Mouse (Mus musculus): ENCODE results near the gene Rsl24d1. TPM values are rescaled to one million over a fixed set of nuclear protein-coding genes. Genes with fewer than 3 reads are reported as not detected.
"Not testable (repeated sequence)": the region's sequence is repeated elsewhere in the genome, so short reads cannot be mapped to it uniquely, and the experiment has no call there.

Gene Rsl24d1
- polyA plus RNA-seq, 1 experiment from 2014 or later, result 121 TPM

GRCm38 (mm10) chr9:73079349-73079748 is 33.9 kb upstream of the Rsl24d1 start:
- not testable (repeated sequence) for H3K9me3 ChIP-seq (ENCODE audit: control insufficient read depth, low read length); DNase-seq; H3K4me3 ChIP-seq (replicated peaks; ENCODE audit: low read depth, low read length); ATAC-seq (ENCODE audit: low FRiP score, low TSS enrichment); H3K27ac ChIP-seq (replicated peaks; ENCODE audit: low read depth, low read length); H3K4me2 ChIP-seq (ENCODE audit: low read length); H3K4me1 ChIP-seq (ENCODE audit: control insufficient read depth, insufficient read depth, low read length); H3K9ac ChIP-seq (replicated peaks; ENCODE audit: low read length); H3K36me3 ChIP-seq (ENCODE audit: control insufficient read depth, insufficient read depth, low read length); H3K27me3 ChIP-seq (ENCODE audit: control insufficient read depth, insufficient read depth, low read length)
- WGBS, result 82% methylated on average over 10 of the region's 12 CpGs

- 38% methylated on average over 7 of the region's 7 CpGs for WGBS
- ATAC-seq (ENCODE audit: low FRiP score, low TSS enrichment) (no peak), DNase-seq (no peak)
- H3K27ac ChIP-seq (replicated peaks; ENCODE audit: low read depth, low read length), result no peak overlapping the region
- H3K4me2 ChIP-seq (ENCODE audit: low read length), result no peak overlapping the region
- no peak overlapping the region for H3K9ac ChIP-seq (replicated peaks; ENCODE audit: low read length)
- no peak overlapping the region for H3K4me3 ChIP-seq (replicated peaks; ENCODE audit: low read depth, low read length)
- H3K27me3 ChIP-seq (ENCODE audit: control insufficient read depth, insufficient read depth, low read length), result no peaks in the 10 kb centered on the region
- H3K36me3 ChIP-seq (ENCODE audit: control insufficient read depth, insufficient read depth, low read length), result no peaks in the 10 kb centered on the region
- H3K4me1 ChIP-seq (ENCODE audit: control insufficient read depth, insufficient read depth, low read length), result no peaks in the 10 kb centered on the region
- no peaks in the 10 kb centered on the region for H3K9me3 ChIP-seq (ENCODE audit: control insufficient read depth, low read length)
Observed at GRCm38 (mm10) chr9:73079801-73080325, 33.4 kb upstream of the Rsl24d1 start.

- no peaks in the 10 kb centered on the region for H3K9me3 ChIP-seq (ENCODE audit: control insufficient read depth, low read length)
- no peak overlapping the region for H3K4me3 ChIP-seq (replicated peaks; ENCODE audit: low read depth, low read length)
- H3K27ac ChIP-seq (replicated peaks; ENCODE audit: low read depth, low read length), result no peak overlapping the region
- no peaks in the 10 kb centered on the region for H3K27me3 ChIP-seq (ENCODE audit: control insufficient read depth, insufficient read depth, low read length)
- no peaks in the 10 kb centered on the region for H3K36me3 ChIP-seq (ENCODE audit: control insufficient read depth, insufficient read depth, low read length)
- no peak for DNase-seq
- no peak for ATAC-seq (ENCODE audit: low FRiP score, low TSS enrichment)
- no peak overlapping the region for H3K4me2 ChIP-seq (ENCODE audit: low read length)
- WGBS, result 74% methylated on average over 8 of the region's 8 CpGs
- no peaks in the 10 kb centered on the region for H3K4me1 ChIP-seq (ENCODE audit: control insufficient read depth, insufficient read depth, low read length)
- H3K9ac ChIP-seq (replicated peaks; ENCODE audit: low read length), result no peak overlapping the region
Observed at GRCm38 (mm10) chr9:73082291-73083000, 30.8 kb upstream of the Rsl24d1 start.

- no peaks in the 10 kb centered on the region for H3K27me3 ChIP-seq (ENCODE audit: control insufficient read depth, insufficient read depth, low read length)
- H3K9me3 ChIP-seq (ENCODE audit: control insufficient read depth, low read length), result no peaks in the 10 kb centered on the region
- WGBS, result 78% methylated on average over 6 of the region's 6 CpGs
- no peaks in the 10 kb centered on the region for H3K4me1 ChIP-seq (ENCODE audit: control insufficient read depth, insufficient read depth, low read length)
- H3K27ac ChIP-seq (replicated peaks; ENCODE audit: low read depth, low read length), result no peak overlapping the region
- no peak overlapping the region for H3K4me3 ChIP-seq (replicated peaks; ENCODE audit: low read depth, low read length)
- no peaks in the 10 kb centered on the region for H3K36me3 ChIP-seq (ENCODE audit: control insufficient read depth, insufficient read depth, low read length)
- ATAC-seq (ENCODE audit: low FRiP score, low TSS enrichment) (no peak), DNase-seq (no peak)
- H3K9ac ChIP-seq (replicated peaks; ENCODE audit: low read length), result no peak overlapping the region
- H3K4me2 ChIP-seq (ENCODE audit: low read length), result no peak overlapping the region
Observed at GRCm38 (mm10) chr9:73083956-73084355, 29.3 kb upstream of the Rsl24d1 start.

GRCm38 (mm10) chr9:73085845-73086244 is 27.4 kb upstream of the Rsl24d1 start:
- Histone ChIP-seq H3K27ac (replicated peaks; ENCODE audit: low read depth, low read length) (no peak overlapping the region), H3K36me3 (ENCODE audit: control insufficient read depth, insufficient read depth, low read length) (no peaks in the 10 kb centered on the region), H3K27me3 (ENCODE audit: control insufficient read depth, insufficient read depth, low read length) (no peaks in the 10 kb centered on the region), H3K4me2 (ENCODE audit: low read length) (no peak overlapping the region), H3K9me3 (ENCODE audit: control insufficient read depth, low read length) (no peaks in the 10 kb centered on the region), H3K4me3 (replicated peaks; ENCODE audit: low read depth, low read length) (no peak overlapping the region), H3K9ac (replicated peaks; ENCODE audit: low read length) (no peak overlapping the region), H3K4me1 (ENCODE audit: control insufficient read depth, insufficient read depth, low read length) (no peaks in the 10 kb centered on the region)
- ATAC-seq (ENCODE audit: low FRiP score, low TSS enrichment), result no peak
- no peak for DNase-seq
- WGBS, result 88% methylated on average over 6 of the region's 6 CpGs

- no peak for ATAC-seq (ENCODE audit: low FRiP score, low TSS enrichment)
- no peaks in the 10 kb centered on the region for H3K4me1 ChIP-seq (ENCODE audit: control insufficient read depth, insufficient read depth, low read length)
- 61% methylated on average over 8 of the region's 8 CpGs for WGBS
- no peak overlapping the region for H3K4me3 ChIP-seq (replicated peaks; ENCODE audit: low read depth, low read length)
- no peak overlapping the region for H3K9ac ChIP-seq (replicated peaks; ENCODE audit: low read length)
- no peaks in the 10 kb centered on the region for H3K9me3 ChIP-seq (ENCODE audit: control insufficient read depth, low read length)
- no peak overlapping the region for H3K4me2 ChIP-seq (ENCODE audit: low read length)
- H3K27me3 ChIP-seq (ENCODE audit: control insufficient read depth, insufficient read depth, low read length), result no peaks in the 10 kb centered on the region
- no peak overlapping the region for H3K27ac ChIP-seq (replicated peaks; ENCODE audit: low read depth, low read length)
- no peaks in the 10 kb centered on the region for H3K36me3 ChIP-seq (ENCODE audit: control insufficient read depth, insufficient read depth, low read length)
- no peak for DNase-seq
Observed at GRCm38 (mm10) chr9:73087121-73087520, 26.1 kb upstream of the Rsl24d1 start.

- no peak overlapping the region for H3K4me3 ChIP-seq (replicated peaks; ENCODE audit: low read depth, low read length)
- H3K27ac ChIP-seq (replicated peaks; ENCODE audit: low read depth, low read length), result no peak overlapping the region
- ATAC-seq (ENCODE audit: low FRiP score, low TSS enrichment) (no peak), DNase-seq (no peak)
- no peaks in the 10 kb centered on the region for H3K27me3 ChIP-seq (ENCODE audit: control insufficient read depth, insufficient read depth, low read length)
- 84% methylated on average over 5 of the region's 5 CpGs for WGBS
- H3K4me2 ChIP-seq (ENCODE audit: low read length), result no peak overlapping the region
- H3K4me1 ChIP-seq (ENCODE audit: control insufficient read depth, insufficient read depth, low read length), result no peaks in the 10 kb centered on the region
- H3K9me3 ChIP-seq (ENCODE audit: control insufficient read depth, low read length), result no peaks in the 10 kb centered on the region
- H3K9ac ChIP-seq (replicated peaks; ENCODE audit: low read length), result no peak overlapping the region
- no peaks in the 10 kb centered on the region for H3K36me3 ChIP-seq (ENCODE audit: control insufficient read depth, insufficient read depth, low read length)
Observed at GRCm38 (mm10) chr9:73087581-73087980, 25.6 kb upstream of the Rsl24d1 start.

GRCm38 (mm10) chr9:73089222-73089920 is 23.9 kb upstream of the Rsl24d1 start:
- H3K36me3 ChIP-seq (ENCODE audit: control insufficient read depth, insufficient read depth, low read length), result no peaks in the 10 kb centered on the region
- no peak overlapping the region for H3K4me2 ChIP-seq (ENCODE audit: low read length)
- no peak overlapping the region for H3K9ac ChIP-seq (replicated peaks; ENCODE audit: low read length)
- no peak overlapping the region for H3K4me3 ChIP-seq (replicated peaks; ENCODE audit: low read depth, low read length)
- ATAC-seq (ENCODE audit: low FRiP score, low TSS enrichment) (no peak), DNase-seq (no peak)
- H3K27me3 ChIP-seq (ENCODE audit: control insufficient read depth, insufficient read depth, low read length), result no peaks in the 10 kb centered on the region
- H3K27ac ChIP-seq (replicated peaks; ENCODE audit: low read depth, low read length), result no peak overlapping the region
- no peaks in the 10 kb centered on the region for H3K9me3 ChIP-seq (ENCODE audit: control insufficient read depth, low read length)
- no peaks in the 10 kb centered on the region for H3K4me1 ChIP-seq (ENCODE audit: control insufficient read depth, insufficient read depth, low read length)
- 81% methylated on average over 16 of the region's 16 CpGs for WGBS

GRCm38 (mm10) chr9:73090121-73090520 is 23.1 kb upstream of the Rsl24d1 start:
- H3K9me3 ChIP-seq (ENCODE audit: control insufficient read depth, low read length), result no peaks in the 10 kb centered on the region
- H3K4me1 ChIP-seq (ENCODE audit: control insufficient read depth, insufficient read depth, low read length), result no peaks in the 10 kb centered on the region
- ATAC-seq (ENCODE audit: low FRiP score, low TSS enrichment), result no peak
- no peaks in the 10 kb centered on the region for H3K36me3 ChIP-seq (ENCODE audit: control insufficient read depth, insufficient read depth, low read length)
- H3K4me3 ChIP-seq (replicated peaks; ENCODE audit: low read depth, low read length), result no peak overlapping the region
- H3K27me3 ChIP-seq (ENCODE audit: control insufficient read depth, insufficient read depth, low read length), result no peaks in the 10 kb centered on the region
- no peak overlapping the region for H3K9ac ChIP-seq (replicated peaks; ENCODE audit: low read length)
- H3K4me2 ChIP-seq (ENCODE audit: low read length), result no peak overlapping the region
- 78% methylated on average over 10 of the region's 10 CpGs for WGBS
- no peak for DNase-seq
- H3K27ac ChIP-seq (replicated peaks; ENCODE audit: low read depth, low read length), result no peak overlapping the region
